Mouse (Mus musculus) embryo, embryonic 9.5 days (tissue): Measurements from ENCODE around the gene Comt.

Experiments
- DNase-seq: peaks from one replicate; pipeline ENCODE4 v3.0.0-alpha.2; 2017; ENCODE audit errors: extremely low spot score

The Comt gene

DNA sequence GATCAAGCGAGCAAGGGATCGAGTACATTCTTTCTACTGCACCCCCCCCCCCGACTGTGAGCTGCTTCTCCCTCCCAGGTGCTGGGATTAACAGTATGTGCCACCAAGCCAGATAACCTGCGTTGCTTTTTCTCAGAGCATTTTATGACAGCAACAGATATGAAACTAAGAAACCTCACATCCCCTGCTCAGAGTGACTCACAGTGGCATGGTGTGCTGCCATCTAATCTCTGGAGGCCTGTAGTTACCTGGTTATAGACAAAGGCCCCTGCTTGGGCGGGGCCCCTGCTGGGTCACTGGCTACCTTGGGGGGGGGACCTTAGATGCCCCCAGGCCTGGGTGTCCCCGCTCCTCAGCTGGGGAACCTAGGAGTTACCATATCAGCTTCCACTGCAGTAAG, 68.7 kb downstream of the Comt start:
- DNase-seq: no peak

DNA sequence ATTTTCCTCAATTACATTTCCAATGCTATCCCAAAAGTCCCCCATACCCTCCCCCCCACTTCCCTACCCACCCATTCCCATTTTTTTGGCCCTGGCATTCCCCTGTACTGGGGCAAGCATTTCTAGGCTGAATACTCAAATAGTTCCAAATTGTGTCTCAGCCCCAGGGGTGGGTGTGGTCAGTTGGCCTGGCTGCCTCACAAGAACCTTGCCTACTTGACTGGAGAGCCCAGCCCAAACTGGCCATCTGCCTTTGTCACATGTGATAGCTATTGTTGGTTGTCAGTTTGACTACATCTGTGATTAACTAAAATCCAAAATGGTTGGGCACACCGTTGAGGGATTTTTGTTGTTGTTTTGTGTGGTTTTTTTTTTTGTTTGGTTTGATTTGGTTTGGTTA, 69.7 kb downstream of the Comt start:
- DNase-seq: no peak
